Mouse (Mus musculus) C2C12 (cell line): Measurements from ENCODE around the gene Gm1604a. TPM values are rescaled to one million over a fixed set of nuclear protein-coding genes. Genes with fewer than 3 reads are reported as not detected.
"Not testable (repeated sequence)": the region's sequence is repeated elsewhere in the genome, so short reads cannot be mapped to it uniquely, and the experiment has no call there.

Experiments
- H3K27me3 ChIP-seq: one replicate; pipeline ENCODE4 v1.6.1; 2011; ENCODE audit not compliant: control insufficient read depth, insufficient read depth, insufficient read length
- H3K36me3 ChIP-seq: one replicate; pipeline ENCODE4 v1.6.1; 2011; ENCODE audit not compliant: control insufficient read depth, insufficient read depth
- H3K4me3 ChIP-seq: one replicate; pipeline ENCODE4 v1.5.1; 2011; ENCODE audit warnings: mild to moderate bottlenecking, control low read depth; ENCODE audit not compliant: poor library complexity, insufficient read depth, severe bottlenecking
- H3K79me2 ChIP-seq: one replicate; pipeline ENCODE4 v1.6.1; 2011; ENCODE audit not compliant: control insufficient read depth, insufficient read depth
- H3K79me3 ChIP-seq: one replicate; pipeline ENCODE4 v1.6.1; 2011; ENCODE audit warnings: low read depth, control low read depth
- H3ac ChIP-seq: one replicate; pipeline ENCODE3; 2011; ENCODE audit warnings: low read depth; ENCODE audit not compliant: control insufficient read depth, insufficient read length
- polyA plus RNA-seq: library from polyadenylated mRNA; unstranded; fragments of >200 nt; fragmentation: generic; extraction: Trizol; gene quantifications from one replicate; pipeline ENCODE4 v1.2.1, GENCODE M21; 2012; ENCODE audit warnings: missing spikeins

Gm1604a gene
- polyA plus RNA-seq, 1 experiment = not detected

DNA sequence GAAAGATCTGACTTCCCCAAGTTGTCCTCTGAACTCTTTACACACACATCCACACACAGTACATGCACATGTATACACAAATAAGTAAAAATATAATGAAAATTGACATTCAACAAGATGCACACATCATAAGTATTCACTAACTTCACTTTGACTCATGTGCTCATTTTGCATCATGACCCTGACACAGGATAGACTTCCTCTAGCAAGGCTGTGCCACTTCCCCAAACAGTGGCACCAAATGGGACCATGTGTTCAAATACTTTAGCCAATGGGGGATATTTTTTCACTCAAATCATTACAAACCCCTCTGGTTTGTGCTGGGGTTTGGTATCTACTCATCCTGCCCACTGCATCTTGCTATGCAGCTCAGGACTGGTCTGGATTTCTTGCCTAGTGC is 16.5 kb upstream of the Gm1604a start:
- not testable (repeated sequence) for H3K79me2 ChIP-seq, H3K79me3 ChIP-seq, H3ac ChIP-seq, H3K36me3 ChIP-seq, H3K4me3 ChIP-seq, H3K27me3 ChIP-seq

- not testable (repeated sequence) for H3K36me3 ChIP-seq, H3K79me3 ChIP-seq, H3K79me2 ChIP-seq, H3K4me3 ChIP-seq, H3K27me3 ChIP-seq, H3ac ChIP-seq
Observed at GRCm38 (mm10) chr17:7009440-7009839, 15.9 kb upstream of the Gm1604a start.

- H3K4me3 ChIP-seq, H3K36me3 ChIP-seq, H3K27me3 ChIP-seq, H3K79me3 ChIP-seq, H3ac ChIP-seq, H3K79me2 ChIP-seq: not testable (repeated sequence)
Observed at GRCm38 (mm10) chr17:7009901-7010300, 15.5 kb upstream of the Gm1604a start.

DNA sequence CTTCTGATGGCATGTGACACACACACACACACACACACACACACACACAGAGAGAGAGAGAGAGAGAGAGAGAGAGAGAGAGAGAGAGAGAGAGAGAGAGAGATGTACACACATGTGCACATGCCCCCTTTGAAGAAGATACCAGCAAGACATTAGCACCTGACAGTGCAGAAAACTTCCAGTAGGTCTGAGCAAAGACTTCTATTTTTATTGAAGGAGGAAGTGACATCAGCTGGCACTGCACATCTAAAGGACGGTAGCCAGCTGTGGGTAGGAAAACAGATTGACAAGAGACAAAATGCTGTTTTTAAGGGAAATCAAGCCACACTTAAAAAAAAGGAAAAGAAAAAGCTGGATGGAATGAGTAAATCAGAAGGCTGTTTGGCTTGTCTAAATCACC is 11.2 kb upstream of the Gm1604a start:
- not testable (repeated sequence) for H3ac ChIP-seq, H3K79me3 ChIP-seq, H3K27me3 ChIP-seq, H3K79me2 ChIP-seq, H3K4me3 ChIP-seq, H3K36me3 ChIP-seq

GRCm38 (mm10) chr17:7025764-7026346 is 487 bp downstream of the Gm1604a start:
- not testable (repeated sequence) for H3K36me3 ChIP-seq

DNA sequence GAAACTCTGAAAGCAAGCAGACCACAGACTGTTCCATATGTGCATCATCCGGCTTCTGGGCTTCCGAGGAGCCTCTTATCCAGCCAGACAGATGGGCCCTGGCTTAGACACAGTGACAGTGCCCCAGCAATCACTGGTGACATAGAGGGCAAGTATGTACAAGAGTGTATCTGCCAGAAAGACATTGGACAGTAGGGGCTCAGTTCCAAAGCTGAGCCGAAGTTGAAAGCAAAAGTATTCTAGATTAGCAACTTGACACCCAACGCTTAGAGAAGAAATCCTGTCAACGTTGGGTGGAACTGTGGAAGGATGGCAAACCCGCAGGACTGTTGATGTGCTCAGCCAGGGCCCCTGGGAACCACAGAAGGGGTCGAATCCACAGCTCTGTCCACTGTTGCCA is 4.8 kb downstream of the Gm1604a start:
- not testable (repeated sequence) for H3K79me3 ChIP-seq, H3K4me3 ChIP-seq, H3K36me3 ChIP-seq, H3K79me2 ChIP-seq, H3ac ChIP-seq, H3K27me3 ChIP-seq

More at GRCm38 (mm10) chr17:7025764-7026346, 487 bp downstream of the Gm1604a start:
- not testable (repeated sequence) for H3K79me2 ChIP-seq, H3K4me3 ChIP-seq, H3K27me3 ChIP-seq, H3ac ChIP-seq, H3K79me3 ChIP-seq

DNA sequence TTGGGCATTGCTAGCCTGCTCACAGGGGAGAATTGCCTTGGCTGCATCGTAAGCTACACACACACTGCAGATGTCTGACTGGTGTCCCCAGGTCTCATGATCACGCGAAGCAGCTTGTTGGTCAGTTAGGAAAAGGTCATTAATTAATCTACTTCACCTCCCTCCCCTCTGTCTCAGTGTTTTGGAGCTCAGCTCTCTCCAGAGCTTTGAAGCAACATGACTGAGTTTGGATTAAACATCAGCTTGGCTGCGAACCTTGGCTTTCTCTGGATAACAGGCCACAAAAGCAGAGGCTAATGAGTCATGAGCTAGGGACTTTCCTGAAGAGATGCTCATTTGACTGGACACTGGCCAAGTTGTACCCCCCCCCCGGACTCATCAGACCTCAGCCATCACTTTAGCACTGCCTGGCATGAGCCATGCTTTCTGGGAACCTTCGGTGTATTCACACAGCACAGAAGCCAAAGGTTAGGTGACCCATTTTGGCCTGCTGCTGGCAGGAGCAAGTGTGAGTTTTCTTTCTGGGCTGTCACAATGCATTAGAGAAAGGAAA is 5.3 kb downstream of the Gm1604a start:
- not testable (repeated sequence) for H3K79me3 ChIP-seq, H3K27me3 ChIP-seq, H3ac ChIP-seq, H3K36me3 ChIP-seq, H3K4me3 ChIP-seq, H3K79me2 ChIP-seq

DNA sequence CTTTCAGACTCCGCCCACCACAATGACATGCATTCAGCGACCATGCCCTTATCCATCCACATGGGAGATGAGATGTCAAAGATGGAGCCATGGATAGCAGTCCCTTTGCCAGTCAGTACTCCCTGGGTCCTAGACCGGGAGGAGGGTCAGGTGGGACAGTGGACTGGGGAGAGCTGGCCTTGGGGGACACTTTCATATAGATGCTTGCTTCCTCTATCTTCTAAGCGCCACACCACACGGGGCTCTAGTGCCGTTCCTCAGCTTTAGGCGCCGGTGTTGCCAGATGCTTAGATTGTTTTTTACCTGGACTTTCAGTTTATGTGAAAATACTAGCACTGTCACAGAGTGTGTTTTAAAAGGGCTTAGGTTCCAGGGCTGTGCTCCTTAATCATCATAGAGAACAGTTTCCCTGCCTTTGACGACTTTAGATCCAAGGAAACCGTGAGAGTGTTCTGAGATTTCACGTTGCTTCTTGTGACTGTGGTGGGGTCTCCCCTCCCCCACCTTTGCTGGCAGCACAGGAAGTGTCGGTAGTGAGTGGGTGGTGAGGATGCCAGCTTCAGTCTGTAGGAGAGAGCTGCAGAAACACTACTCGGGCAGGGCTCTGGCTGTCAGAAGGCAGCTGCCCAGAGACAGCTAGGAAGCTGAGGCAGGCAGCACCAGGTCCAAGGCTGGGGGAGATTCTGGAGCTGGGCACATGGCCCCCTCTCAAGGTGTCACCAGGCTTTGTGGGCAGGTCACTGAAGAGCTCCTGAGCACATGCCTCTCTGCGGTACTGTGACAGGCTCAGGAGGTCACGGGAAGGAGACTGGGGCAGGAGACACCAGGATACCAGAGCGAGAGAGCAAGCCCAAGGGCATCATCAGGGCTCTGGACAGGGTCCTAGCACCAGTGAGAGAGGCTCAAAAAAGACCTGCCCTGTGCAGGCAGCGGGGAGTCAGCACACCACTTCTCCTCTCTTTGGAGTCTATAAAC is 8.1 kb downstream of the Gm1604a start:
- H3K79me2 ChIP-seq, H3K4me3 ChIP-seq, H3K79me3 ChIP-seq, H3K36me3 ChIP-seq, H3ac ChIP-seq, H3K27me3 ChIP-seq: not testable (repeated sequence)

- H3ac ChIP-seq, H3K36me3 ChIP-seq, H3K79me3 ChIP-seq, H3K27me3 ChIP-seq, H3K4me3 ChIP-seq, H3K79me2 ChIP-seq: not testable (repeated sequence)
Observed at GRCm38 (mm10) chr17:7068997-7069539, 43.7 kb downstream of the Gm1604a start.

DNA sequence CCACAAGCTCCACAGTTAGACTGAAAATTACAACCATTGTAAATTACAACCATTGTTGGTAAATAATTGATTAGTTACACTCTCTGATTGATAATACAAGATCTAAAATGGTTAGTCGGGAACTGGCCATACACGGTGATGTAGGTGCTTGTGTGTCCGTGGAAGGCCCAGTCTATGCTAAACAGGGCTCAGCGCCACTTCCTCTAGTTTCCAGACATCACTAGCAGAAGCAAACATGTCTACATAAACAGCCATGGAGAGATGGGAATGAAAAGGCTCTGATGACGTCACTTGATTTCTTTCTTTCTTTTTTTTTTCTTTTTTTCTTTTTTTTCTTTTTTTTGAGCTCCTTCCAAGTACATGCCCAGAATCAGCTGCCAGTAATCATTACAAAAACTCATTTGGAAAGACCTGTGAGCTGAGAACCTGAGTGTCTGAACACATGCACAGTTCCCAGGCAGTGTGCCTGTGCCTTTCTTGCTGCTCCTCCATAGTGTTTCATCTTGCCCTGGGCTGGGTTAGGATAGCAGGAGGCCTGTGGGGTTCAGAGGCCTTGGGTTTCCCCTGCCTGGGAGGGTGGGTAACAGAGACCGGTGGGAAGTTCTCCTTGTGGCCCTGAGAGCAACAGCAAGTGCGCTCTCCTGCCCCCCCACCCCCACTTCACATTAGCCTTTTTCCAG is 44.3 kb downstream of the Gm1604a start:
- H3K36me3 ChIP-seq, H3K79me3 ChIP-seq, H3ac ChIP-seq, H3K27me3 ChIP-seq, H3K79me2 ChIP-seq, H3K4me3 ChIP-seq: not testable (repeated sequence)

- not testable (repeated sequence) for H3K27me3 ChIP-seq, H3K4me3 ChIP-seq, H3K79me2 ChIP-seq, H3K36me3 ChIP-seq, H3ac ChIP-seq, H3K79me3 ChIP-seq
Observed at GRCm38 (mm10) chr17:7074494-7074893, 49.1 kb downstream of the Gm1604a start.
